Mouse (Mus musculus) neural tube, embryonic 12.5 days (tissue): ENCODE measurements around the gene Irgm1. TPM values are rescaled to one million over a fixed set of nuclear protein-coding genes. Genes with fewer than 3 reads are reported as not detected.
A peak's percentile ranks its signal among the peaks of the same experiment; 100 is the strongest.
"Not testable (repeated sequence)": the region's sequence is repeated elsewhere in the genome, so short reads cannot be mapped to it uniquely, and the experiment has no call there.

Source experiments
- ATAC-seq: fragments of 200-750 bp; cut with Nextera tagmentation; 2 replicates; pipeline ENCODE4 v1.8.0; 2017; ENCODE audit warnings: low read depth, mild to moderate bottlenecking, moderate TSS enrichment, moderate library complexity; ENCODE audit not compliant: low FRiP score
- H3K27ac ChIP-seq: fragments of 300-500 bp; sonication (generic); 2 replicates; pipeline ENCODE4 v1.5.1; 2016
- H3K27me3 ChIP-seq: fragments of 300-500 bp; sonication (generic); replicated peaks from 2 replicates; pipeline ENCODE4 v1.6.1; 2016; ENCODE audit warnings: mild to moderate bottlenecking
- H3K36me3 ChIP-seq: fragments of 300-500 bp; sonication (generic); 2 replicates; pipeline ENCODE4 v1.6.1; 2016; ENCODE audit warnings: mild to moderate bottlenecking
- H3K4me1 ChIP-seq: fragments of 300-500 bp; sonication (generic); 2 replicates; pipeline ENCODE4 v1.6.1; 2016
- H3K4me2 ChIP-seq: fragments of 300-500 bp; sonication (generic); replicated peaks from 2 replicates; pipeline ENCODE4 v1.6.1; 2016; ENCODE audit warnings: mild to moderate bottlenecking
- H3K4me3 ChIP-seq: fragments of 300-500 bp; sonication (generic); 2 replicates; pipeline ENCODE4 v1.5.1; 2016
- H3K9ac ChIP-seq: fragments of 300-500 bp; sonication (generic); 2 replicates; pipeline ENCODE4 v1.6.1; 2016; ENCODE audit warnings: mild to moderate bottlenecking
- H3K9me3 ChIP-seq: fragments of 300-500 bp; sonication (generic); 2 replicates; pipeline ENCODE4 v1.6.1; 2016; ENCODE audit warnings: mild to moderate bottlenecking
- WGBS: fragments of 180-500 bp; shearing (Covaris S2); methylation state at CpG from one replicate; pipeline ENCODE4 v1.1.7; 2016; 5-methylcytosine and 5-hydroxymethylcytosine counted together
- polyA plus RNA-seq: library from polyadenylated mRNA; unstranded; fragments of >200 nt; fragmentation: Nextera tagmentation; extraction: Ambion mirVana; gene quantifications from 2 replicates; pipeline ENCODE4 v1.2.1, GENCODE M21; 2016

The Irgm1 gene
- polyA plus RNA-seq, 1 experiment from 2014 or later = 3.1 TPM

GRCm38 (mm10) chr11:48852624-48853473 is 18.6 kb downstream of the Irgm1 start:
- Histone ChIP-seq H3K9ac (peak overlapping the region; percentile 30), H3K27ac (no peak overlapping the region), H3K9me3 (no peaks in the 10 kb centered on the region), H3K4me3 (peak overlapping the region; percentile 50), H3K36me3 (no peaks in the 10 kb centered on the region), H3K27me3 (peaks cover 11% of the 10 kb centered on the region; the same call in 1 of the 2 replicates), H3K4me1 (peaks cover 17% of the 10 kb centered on the region), H3K4me2 (peak overlapping the region; percentile 89)
- ATAC-seq = peak; percentile 30; the same call in 1 of the 2 replicates
- WGBS = 8% methylated on average over 23 of the region's 23 CpGs

GRCm38 (mm10) chr11:48852190-48852589 is 19.3 kb downstream of the Irgm1 start:
- Histone ChIP-seq H3K4me2 (peak overlapping the region; percentile 89; the same call in 1 of the 2 replicates), H3K9me3 (no peaks in the 10 kb centered on the region), H3K27ac (no peak overlapping the region), H3K36me3 (no peaks in the 10 kb centered on the region), H3K9ac (no peak overlapping the region), H3K4me3 (no peak overlapping the region), H3K4me1 (peaks cover 15% of the 10 kb centered on the region), H3K27me3 (peaks cover 11% of the 10 kb centered on the region; the same call in 1 of the 2 replicates)
- no peak for ATAC-seq
- 80% methylated on average over 4 of the region's 4 CpGs for WGBS

- H3K27ac ChIP-seq = no peak overlapping the region
- H3K9me3 ChIP-seq = no peaks in the 10 kb centered on the region
- no peak overlapping the region for H3K4me3 ChIP-seq
- H3K36me3 ChIP-seq = no peaks in the 10 kb centered on the region
- no peak overlapping the region for H3K4me2 ChIP-seq
- no peak for ATAC-seq
- 87% methylated on average over 4 of the region's 4 CpGs for WGBS
- H3K27me3 ChIP-seq = peaks cover 11% of the 10 kb centered on the region; the same call in 1 of the 2 replicates
- H3K9ac ChIP-seq = no peak overlapping the region
- peaks cover 15% of the 10 kb centered on the region for H3K4me1 ChIP-seq
These were observed 20.1 kb downstream of the Irgm1 start for GRCm38 (mm10) chr11:48851270-48851995.

- Histone ChIP-seq H3K27me3 (peaks cover 11% of the 10 kb centered on the region; the same call in 1 of the 2 replicates), H3K4me3 (no peak overlapping the region), H3K9me3 (no peaks in the 10 kb centered on the region), H3K27ac (no peak overlapping the region), H3K4me2 (no peak overlapping the region), H3K9ac (no peak overlapping the region), H3K36me3 (no peaks in the 10 kb centered on the region), H3K4me1 (peaks cover 15% of the 10 kb centered on the region)
- ATAC-seq = no peak
- 51% methylated on average over 2 of the region's 2 CpGs for WGBS
These were observed 21.2 kb downstream of the Irgm1 start for GRCm38 (mm10) chr11:48850240-48850639.

DNA sequence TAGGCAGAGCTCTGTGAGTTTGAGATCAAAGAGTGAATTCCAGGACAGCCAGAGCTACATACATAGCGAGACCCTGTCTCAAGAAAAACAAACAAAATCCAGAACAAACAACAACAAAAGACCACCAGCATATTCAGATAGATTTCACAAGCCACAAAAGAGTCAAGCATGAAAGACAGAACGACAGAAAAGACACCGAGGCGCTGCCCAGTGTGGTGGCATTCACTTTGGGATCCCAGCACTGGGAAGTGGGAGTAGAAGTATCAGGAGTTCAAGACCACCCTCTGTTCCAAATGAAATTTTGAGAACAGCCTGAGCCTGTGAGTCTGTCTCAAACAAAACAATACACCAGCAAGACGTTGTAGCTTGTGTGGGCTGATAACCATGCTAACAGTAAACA is 24.6 kb downstream of the Irgm1 start:
- Histone ChIP-seq H3K4me1 (no peaks in the 10 kb centered on the region; the same call in 1 of the 2 replicates), H3K27me3 (peaks cover 11% of the 10 kb centered on the region; the same call in 1 of the 2 replicates), H3K4me3 (no peak overlapping the region), H3K9ac (no peak overlapping the region), H3K9me3 (no peaks in the 10 kb centered on the region), H3K36me3 (no peaks in the 10 kb centered on the region), H3K4me2 (no peak overlapping the region), H3K27ac (no peak overlapping the region)
- no peak for ATAC-seq
- WGBS = 66% methylated on average over 5 of the region's 5 CpGs

GRCm38 (mm10) chr11:48846362-48846761 is 25.1 kb downstream of the Irgm1 start:
- not testable (repeated sequence) for ATAC-seq, H3K9ac ChIP-seq, H3K4me1 ChIP-seq, H3K36me3 ChIP-seq, H3K27ac ChIP-seq, H3K9me3 ChIP-seq, H3K4me3 ChIP-seq, H3K4me2 ChIP-seq
- WGBS = 82% methylated on average over 2 of the region's 2 CpGs
- peaks cover 11% of the 10 kb centered on the region; the same call in 1 of the 2 replicates for H3K27me3 ChIP-seq

DNA sequence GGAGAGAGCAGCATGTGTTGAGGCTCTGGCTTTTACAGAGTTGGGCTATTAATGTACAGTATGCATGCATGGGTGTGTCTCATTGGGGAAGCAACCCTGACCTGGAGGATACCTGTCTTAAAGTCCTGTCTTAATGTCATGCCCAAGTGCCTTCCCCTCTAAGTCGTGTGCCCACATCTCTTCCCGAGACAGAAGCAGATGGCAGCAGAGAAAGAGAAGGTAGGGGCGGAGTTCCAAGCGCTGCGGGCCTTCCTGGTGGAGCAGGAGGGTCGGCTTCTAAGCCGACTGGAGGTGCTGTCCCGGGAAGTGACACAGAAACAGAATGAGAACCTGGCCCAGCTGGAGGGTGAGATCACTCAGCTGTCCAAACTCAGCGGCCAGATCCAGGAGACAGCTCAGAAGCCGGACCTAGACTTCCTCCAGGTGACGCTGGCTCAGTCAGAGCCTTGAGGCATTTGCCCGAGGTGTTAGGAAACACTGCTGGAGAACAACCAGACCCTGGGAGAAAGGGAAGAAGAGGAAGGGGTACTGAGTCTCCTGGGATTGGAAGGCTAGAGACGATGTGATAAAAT is 26.2 kb downstream of the Irgm1 start:
- ATAC-seq = no peak
- Histone ChIP-seq H3K27me3 (peaks cover 11% of the 10 kb centered on the region; the same call in 1 of the 2 replicates), H3K4me3 (no peak overlapping the region), H3K4me2 (no peak overlapping the region), H3K9me3 (no peaks in the 10 kb centered on the region), H3K4me1 (no peaks in the 10 kb centered on the region; the same call in 1 of the 2 replicates), H3K27ac (no peak overlapping the region), H3K9ac (no peak overlapping the region), H3K36me3 (no peaks in the 10 kb centered on the region)
- 37% methylated on average over 13 of the region's 13 CpGs for WGBS

- H3K27me3 ChIP-seq = peaks cover 8% of the 10 kb centered on the region; the same call in 1 of the 2 replicates
- H3K4me3 ChIP-seq = no peak overlapping the region
These were observed 27.2 kb downstream of the Irgm1 start for GRCm38 (mm10) chr11:48844309-48844708.

GRCm38 (mm10) chr11:48843202-48843601 is 28.3 kb downstream of the Irgm1 start:
- no peaks in the 10 kb centered on the region for H3K36me3 ChIP-seq
- no peak for ATAC-seq
- no peak overlapping the region for H3K4me2 ChIP-seq
- H3K27ac ChIP-seq = no peak overlapping the region
- H3K27me3 ChIP-seq = peaks cover 4% of the 10 kb centered on the region; the same call in 1 of the 2 replicates
- H3K9ac ChIP-seq = no peak overlapping the region
- H3K4me3 ChIP-seq = no peak overlapping the region
- H3K9me3 ChIP-seq = no peaks in the 10 kb centered on the region
- peaks cover 7% of the 10 kb centered on the region for H3K4me1 ChIP-seq
- WGBS = 86% methylated on average over 11 of the region's 11 CpGs

More at GRCm38 (mm10) chr11:48844309-48844708, 27.2 kb downstream of the Irgm1 start:
- Histone ChIP-seq H3K9me3 (no peaks in the 10 kb centered on the region), H3K36me3 (no peaks in the 10 kb centered on the region), H3K4me1 (no peaks in the 10 kb centered on the region; the same call in 1 of the 2 replicates), H3K4me2 (no peak overlapping the region), H3K27ac (no peak overlapping the region), H3K9ac (no peak overlapping the region)
- WGBS = 63% methylated on average over 6 of the region's 6 CpGs
- no peak for ATAC-seq

DNA sequence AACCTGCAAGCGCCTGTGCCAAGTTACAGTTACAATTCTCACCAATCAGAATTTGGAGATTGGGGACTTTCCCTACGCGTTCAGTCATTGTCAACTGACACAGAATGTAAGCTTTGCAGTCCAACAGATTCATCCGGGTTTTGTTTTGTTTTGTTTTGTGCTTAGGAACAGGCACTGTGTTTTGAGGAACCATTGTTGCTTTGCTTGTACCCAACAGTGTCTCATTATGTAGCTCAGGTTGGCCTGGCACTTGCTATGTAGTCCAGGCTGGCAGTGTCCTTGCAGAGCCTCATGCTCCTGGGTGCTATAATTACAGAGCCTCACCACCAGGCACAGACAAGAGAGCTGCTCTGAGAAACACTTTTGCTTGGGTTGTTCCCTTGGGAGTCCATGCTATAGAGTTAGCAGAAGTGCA is 29.1 kb downstream of the Irgm1 start:
- H3K27me3 ChIP-seq = peaks cover 4% of the 10 kb centered on the region; the same call in 1 of the 2 replicates
- no peak overlapping the region for H3K9ac ChIP-seq
- no peak for ATAC-seq
- no peak overlapping the region for H3K4me2 ChIP-seq
- no peak overlapping the region for H3K4me3 ChIP-seq
- no peaks in the 10 kb centered on the region for H3K36me3 ChIP-seq
- no peak overlapping the region for H3K27ac ChIP-seq
- no peaks in the 10 kb centered on the region for H3K9me3 ChIP-seq
- 85% methylated on average over 4 of the region's 4 CpGs for WGBS
- peaks cover 8% of the 10 kb centered on the region for H3K4me1 ChIP-seq

DNA sequence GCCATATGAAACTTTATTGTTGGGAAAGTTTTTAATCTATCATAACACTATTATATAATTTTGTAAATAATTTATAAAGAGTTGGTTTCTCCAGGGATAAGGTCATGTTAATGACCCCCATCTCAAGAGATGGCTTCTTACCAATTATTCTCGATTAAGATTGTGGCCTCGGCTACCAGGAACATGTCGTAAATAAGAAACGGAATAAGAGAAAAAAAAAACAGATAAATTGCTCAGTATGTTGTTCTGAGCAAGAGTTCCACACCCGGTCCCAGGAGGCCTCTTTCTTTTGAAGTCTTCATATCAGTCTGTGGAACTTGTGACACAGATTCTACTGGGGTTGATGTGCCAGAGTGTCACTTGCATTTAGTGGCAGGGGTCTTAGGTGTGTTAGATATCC is 30.3 kb downstream of the Irgm1 start:
- H3K36me3 ChIP-seq = no peaks in the 10 kb centered on the region
- H3K27me3 ChIP-seq = peaks cover 10% of the 10 kb centered on the region
- H3K27ac ChIP-seq = no peak overlapping the region
- 88% methylated on average over 5 of the region's 5 CpGs for WGBS
- no peak overlapping the region for H3K9ac ChIP-seq
- no peak for ATAC-seq
- peaks cover 11% of the 10 kb centered on the region for H3K4me1 ChIP-seq
- no peak overlapping the region for H3K4me2 ChIP-seq
- H3K4me3 ChIP-seq = no peak overlapping the region
- H3K9me3 ChIP-seq = no peaks in the 10 kb centered on the region

- H3K27me3 ChIP-seq = peaks cover 12% of the 10 kb centered on the region
- H3K4me1 ChIP-seq = peaks cover 11% of the 10 kb centered on the region
- no peak overlapping the region for H3K4me3 ChIP-seq
- no peak overlapping the region for H3K9ac ChIP-seq
- no peaks in the 10 kb centered on the region for H3K36me3 ChIP-seq
- no peak overlapping the region for H3K27ac ChIP-seq
- no peak for ATAC-seq
- no peak overlapping the region for H3K4me2 ChIP-seq
- H3K9me3 ChIP-seq = no peaks in the 10 kb centered on the region
These were observed 30.7 kb downstream of the Irgm1 start for GRCm38 (mm10) chr11:48840805-48841204.
